Mouse (Mus musculus) MEL (cell line): ENCODE measurements around the gene Lipt2.

Experiments
- BHLHE40 ChIP-seq: IDR thresholded peaks from 2 replicates; pipeline ENCODE4 v1.6.1; 2012; ENCODE audit warnings: low read depth, mild to moderate bottlenecking, inconsistent platforms, low read length, improper control_type of control experiment, borderline replicate concordance
- CTCF ChIP-seq, 3 experiments: IDR thresholded peaks in 2 of 3; conservative IDR thresholded peaks in 1 of 3; 2 replicates each; pipeline ENCODE4 v1.5.1; 2011 to 2012; ENCODE audit warnings: low read length in 3 of 3, low read depth in 2 of 3, mild to moderate bottlenecking in 2 of 3, improper control_type of control experiment in 1 of 3, inconsistent platforms in 1 of 3, mixed read lengths in 1 of 3, moderate library complexity in 1 of 3; ENCODE audit not compliant: control insufficient read depth in 1 of 3, insufficient read depth in 1 of 3, poor library complexity in 1 of 3, severe bottlenecking in 1 of 3
- EP300 ChIP-seq, 2 experiments: IDR thresholded peaks; 2 replicates each; pipeline ENCODE4 v1.6.1; 2011; ENCODE audit warnings: improper control_type of control experiment in 2 of 2, low read length in 2 of 2, low read depth in 1 of 2, mild to moderate bottlenecking in 1 of 2
- MAX ChIP-seq: IDR thresholded peaks from 2 replicates; pipeline ENCODE4 v1.6.1; 2011; ENCODE audit warnings: low read length, improper control_type of control experiment
- MXI1 ChIP-seq: IDR thresholded peaks from 2 replicates; pipeline ENCODE4 v1.6.1; 2011; ENCODE audit warnings: mild to moderate bottlenecking, low read depth, low read length, improper control_type of control experiment
- POLR2A ChIP-seq, 2 experiments: IDR thresholded peaks; 2 replicates each; pipeline ENCODE4 v1.6.1; 2011 to 2012; ENCODE audit warnings: low read length in 2 of 2, mild to moderate bottlenecking in 2 of 2, control low read depth in 1 of 2, improper control_type of control experiment in 1 of 2, low read depth in 1 of 2, moderate library complexity in 1 of 2; ENCODE audit not compliant: control insufficient read depth in 1 of 2, insufficient read depth in 1 of 2, poor library complexity in 1 of 2
- TAL1 ChIP-seq: IDR thresholded peaks from 2 replicates; pipeline ENCODE4 v1.6.1; 2012; ENCODE audit warnings: mild to moderate bottlenecking, inconsistent platforms, low read length, moderate library complexity, mixed read lengths
- TBP ChIP-seq: IDR thresholded peaks from 2 replicates; pipeline ENCODE4 v1.8.0; 2011; ENCODE audit warnings: low read depth, low read length, improper control_type of control experiment
- TCF12 ChIP-seq: IDR thresholded peaks from 2 replicates; pipeline ENCODE4 v1.6.1; 2014; ENCODE audit warnings: low read depth, mild to moderate bottlenecking, inconsistent platforms, low read length, improper control_type of control experiment, moderate library complexity
- UBTF ChIP-seq: IDR thresholded peaks from 2 replicates; pipeline ENCODE4 v1.6.1; 2012; ENCODE audit warnings: low read depth, mild to moderate bottlenecking, inconsistent platforms, low read length, improper control_type of control experiment, moderate library complexity, borderline replicate concordance; ENCODE audit not compliant: insufficient read depth
- ZC3H11A ChIP-seq: IDR thresholded peaks from 2 replicates; pipeline ENCODE4 v1.6.1; 2012; ENCODE audit warnings: low read depth, mild to moderate bottlenecking, inconsistent platforms, low read length, improper control_type of control experiment
- ZMIZ1 ChIP-seq: IDR thresholded peaks from 2 replicates; pipeline ENCODE4 v1.6.1; 2012; ENCODE audit warnings: low read depth, mild to moderate bottlenecking, inconsistent platforms, low read length, improper control_type of control experiment, moderate library complexity

DNA sequence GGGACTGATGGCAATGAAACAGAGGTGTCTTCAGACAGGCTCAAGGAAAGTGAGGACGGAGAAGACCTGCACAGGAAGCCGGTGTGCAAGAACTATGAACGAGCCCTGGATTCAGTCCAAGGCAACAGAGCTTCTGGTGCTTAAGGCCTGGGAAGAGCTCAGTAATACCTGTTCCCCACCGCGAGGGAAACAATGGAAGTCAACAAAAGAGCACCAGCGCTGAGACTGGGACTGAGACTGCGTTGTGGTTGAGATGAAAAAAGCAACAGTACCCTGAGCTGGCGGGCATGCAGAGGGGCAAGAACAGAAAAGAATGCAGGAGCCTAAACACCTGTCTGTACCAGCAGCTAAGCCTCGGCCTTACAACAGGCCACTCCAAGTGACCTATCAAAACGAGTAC lies 47.6 kb upstream of the Lipt2 start:
- TF ChIP-seq TAL1: no peak
- no peak for TF ChIP-seq EP300 (IDR thresholded peaks at IDR 0.05; ENCODE audit: low read depth in 1 of 2, low read length in 2 of 2)
- no peak for TF ChIP-seq CTCF (IDR thresholded peaks at IDR 0.05 in 2 of 3, conservative IDR thresholded peaks at IDR 0.05 in 1 of 3; ENCODE audit: control insufficient read depth in 1 of 3, insufficient read depth in 1 of 3, low read depth in 2 of 3, low read length in 3 of 3, poor library complexity in 1 of 3, severe bottlenecking in 1 of 3)
- no peak for TF ChIP-seq MAX
- no peak for TF ChIP-seq TBP
- TF ChIP-seq MXI1: no peak
- TF ChIP-seq POLR2A (IDR thresholded peaks at IDR 0.05; ENCODE audit: control insufficient read depth in 1 of 2, insufficient read depth in 1 of 2, low read depth in 1 of 2, low read length in 2 of 2, poor library complexity in 1 of 2): no peak
- TF ChIP-seq BHLHE40: no peak
- TF ChIP-seq ZMIZ1: no peak
- TF ChIP-seq UBTF: no peak
- no peak for TF ChIP-seq TCF12
- no peak for TF ChIP-seq ZC3H11A
